Mouse (Mus musculus) left cerebral cortex, postnatal 25 days (tissue): ENCODE measurements around the gene Rbpj. TPM values are rescaled to one million over a fixed set of nuclear protein-coding genes. Genes with fewer than 3 reads are reported as not detected.

ENCODE experiments used
- DNase-seq, 2 experiments: peaks; one replicate each; pipeline ENCODE4 v3.0.0; 2022; ENCODE audit warnings: low spot score in 2 of 2, mixed read lengths in 1 of 2
- intact Hi-C: fragments of 180-260 bp; cut with DNase I; formaldehyde crosslinking; loops from one replicate; pipeline ENCODE4 v1.15.1; 2025
- total RNA-seq, 2 experiments: library from RNA; stranded (reverse); gene quantifications; 2 replicates each; pipeline ENCODE4 v1.2.3; 2021

Rbpj gene
- total RNA-seq, 2 experiments from 2014 or later: 23.8 to 26.4 TPM

DNA sequence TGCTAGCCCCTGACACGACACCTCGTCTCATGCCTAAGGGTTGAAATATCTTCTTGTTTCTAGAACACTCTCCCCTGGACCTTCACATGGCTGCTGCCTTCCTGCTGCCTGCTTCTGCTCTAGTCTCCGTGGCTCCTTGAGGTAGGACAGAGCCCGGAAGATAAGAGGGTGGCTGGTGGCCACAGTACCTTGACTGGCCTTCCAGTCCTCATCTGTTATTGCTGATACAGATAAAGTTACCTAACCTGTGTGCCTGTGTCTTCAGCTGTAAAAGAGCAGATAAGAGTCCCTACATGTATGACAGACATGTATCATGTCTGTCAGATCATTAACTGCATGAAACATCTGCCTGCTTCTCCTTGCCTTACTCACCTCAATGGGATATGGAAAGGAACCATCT lies 219.7 kb downstream of the Rbpj start:
- no peak for DNase-seq
- intact Hi-C loops: no loop called here

DNA sequence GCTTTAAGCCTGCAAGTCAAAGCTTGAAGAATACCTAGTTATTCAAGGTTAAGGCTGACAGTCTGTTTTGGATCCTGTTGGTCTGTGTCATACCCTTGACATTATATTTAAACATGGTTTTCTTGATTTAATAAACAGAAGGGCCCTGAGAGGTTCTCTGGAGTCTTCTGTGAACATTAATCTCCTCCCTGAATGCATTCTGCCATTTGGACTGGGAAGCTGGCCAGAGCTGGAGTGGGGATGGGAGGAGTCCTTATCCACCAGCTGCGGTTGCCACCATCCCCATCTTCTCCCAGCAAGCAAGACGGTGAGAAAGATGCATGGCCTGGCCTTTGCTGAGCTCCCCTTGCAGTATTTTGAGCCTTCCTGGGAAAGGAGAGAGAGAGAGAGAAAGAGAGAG lies 220.4 kb downstream of the Rbpj start:
- intact Hi-C loops: no loop called here
- DNase-seq: no peak

- intact Hi-C loops: no loop called here
Measured at GRCm38 (mm10) chr5:53688326-53688725, 222.4 kb downstream of the Rbpj start.

DNA sequence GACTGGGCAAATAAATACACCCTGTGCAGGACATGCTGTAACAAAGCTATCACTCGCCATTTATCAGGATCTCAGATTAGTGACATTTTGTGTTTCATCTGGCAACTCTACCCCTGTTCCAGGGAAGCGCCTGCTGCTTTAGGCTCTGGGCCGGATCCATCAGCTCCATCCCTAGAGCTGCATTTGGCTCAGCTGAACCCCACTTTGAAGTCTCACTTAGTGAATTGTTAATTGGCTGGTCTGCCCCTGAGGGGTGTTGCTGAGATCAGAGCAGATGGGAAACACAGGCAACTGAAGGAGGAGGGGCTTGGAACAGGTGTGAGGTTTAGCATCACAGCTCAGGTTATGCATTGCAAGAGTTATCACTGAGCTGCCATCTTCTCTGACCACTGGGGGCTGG lies 225.6 kb downstream of the Rbpj start:
- intact Hi-C loops: no loop called here
- DNase-seq: no peak

More at GRCm38 (mm10) chr5:53688326-53688725, 222.4 kb downstream of the Rbpj start:
- no peak for DNase-seq

DNA sequence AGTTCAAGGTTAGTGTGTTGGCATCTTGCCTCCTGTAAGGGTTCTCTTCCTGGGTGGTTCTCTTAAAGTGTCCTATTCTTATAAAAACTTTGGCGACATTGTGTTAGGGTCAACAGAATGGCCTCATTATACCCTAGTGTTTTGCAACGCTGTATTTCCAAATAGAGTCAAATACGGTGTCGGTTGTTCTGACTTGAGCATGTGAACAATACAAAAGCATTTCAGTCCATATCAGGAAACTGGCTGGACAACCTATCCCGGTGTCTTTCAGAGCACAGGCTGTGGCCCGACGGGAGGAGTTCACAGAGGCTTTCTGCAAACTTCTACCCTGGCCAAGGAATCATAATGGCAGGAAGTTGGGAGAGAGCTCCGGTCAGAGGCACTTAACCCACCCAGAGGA lies 226.1 kb downstream of the Rbpj start:
- no peak for DNase-seq
- intact Hi-C loops: no loop called here

GRCm38 (mm10) chr5:53692662-53693061 lies 226.7 kb downstream of the Rbpj start:
- DNase-seq: no peak
- intact Hi-C loops: no loop called here

GRCm38 (mm10) chr5:53696701-53697100 lies 230.7 kb downstream of the Rbpj start:
- intact Hi-C loops: no loop called here
- no peak for DNase-seq

DNA sequence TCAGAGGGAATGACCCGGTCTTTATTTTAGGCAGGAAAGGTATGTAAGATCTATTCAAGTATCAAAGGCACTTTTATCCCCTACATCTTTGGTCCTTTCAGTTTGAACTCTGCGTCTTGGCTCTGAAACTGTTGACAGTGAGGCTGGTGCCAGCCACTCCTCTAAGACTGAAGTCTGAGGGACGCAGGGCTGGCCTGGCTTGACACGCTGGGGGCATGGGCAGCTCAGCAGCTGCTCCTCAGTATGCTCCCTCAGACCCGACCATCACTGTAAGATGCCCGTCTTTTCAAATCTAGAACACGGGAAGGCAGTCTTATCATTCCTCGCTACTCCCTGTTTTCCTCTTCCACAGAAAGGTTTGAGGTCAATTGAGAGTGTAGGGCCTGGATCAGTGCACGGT lies 231.8 kb downstream of the Rbpj start:
- DNase-seq: no peak

DNA sequence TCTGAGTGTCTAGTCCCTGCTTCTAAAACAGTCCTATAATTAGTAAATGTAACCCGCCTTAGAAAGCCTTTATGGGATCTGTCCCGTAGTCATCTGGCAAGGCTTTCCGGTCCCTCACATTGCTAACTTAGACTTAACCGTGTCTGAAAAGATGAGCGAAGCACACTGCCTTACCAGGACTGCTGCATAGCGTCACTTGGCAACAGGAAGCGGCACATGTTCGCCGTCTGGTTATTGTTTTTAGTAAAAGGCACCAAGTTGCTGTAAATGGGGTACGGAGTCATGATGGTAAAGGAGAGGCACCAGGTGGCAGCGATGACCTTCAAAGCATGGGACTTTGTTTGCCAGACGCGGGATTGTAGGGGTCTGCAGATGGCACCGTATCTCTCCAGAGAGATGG lies 236.7 kb downstream of the Rbpj start:
- peak in 1 of 2 experiments; percentile 14 for DNase-seq

More for the DNA sequence above, 231.8 kb downstream of the Rbpj start:
- intact Hi-C loops: no loop called here

More for the DNA sequence above, 236.7 kb downstream of the Rbpj start:
- intact Hi-C loops: no loop called here

Other genes with a start within 250 kb of the Rbpj start
- 10 to 100 TPM; 35.1 to 38.6 TPM for gene Smim20, start 199.1 kb upstream of the Rbpj start, total RNA-seq
- under 1 TPM; 0.14 to 0.32 TPM for gene Cckar, start 241.6 kb downstream of the Rbpj start, total RNA-seq